Mouse (Mus musculus) natural killer cell, adult 2 months (primary cell): ENCODE measurements around the gene Ndufs2.

Experiments
- DNase-seq, 2 experiments: peaks; one replicate each; pipeline ENCODE4 v3.0.0; 2022; ENCODE audit warnings: low spot score in 2 of 2

Ndufs2 gene

GRCm38 (mm10) chr1:171250680-171251593, at the start of gene Ndufs2:
TSS of gene Ndufs2 (minus strand) at chr1:171251388.
- no peak for DNase-seq

GRCm38 (mm10) chr1:171298226-171298625, 47.0 kb upstream of the Ndufs2 start:
- no peak for DNase-seq

- DNase-seq = no peak
Measured at GRCm38 (mm10) chr1:171295063-171295402, 43.8 kb upstream of the Ndufs2 start.

- peak; percentile 81 to 84 for DNase-seq
Measured at GRCm38 (mm10) chr1:171294298-171295062, 43.3 kb upstream of the Ndufs2 start, which contains the start of gene Ufc1. TSS of gene Ufc1 (minus strand) at chr1:171295024.

- no peak for DNase-seq
Measured at GRCm38 (mm10) chr1:171293906-171294297, 42.7 kb upstream of the Ndufs2 start.

GRCm38 (mm10) chr1:171293351-171293750, 42.2 kb upstream of the Ndufs2 start:
- no peak for DNase-seq

- no peak for DNase-seq
Measured at GRCm38 (mm10) chr1:171288328-171288727, 37.1 kb upstream of the Ndufs2 start.

- DNase-seq = peak; percentile 88 to 90
Measured at GRCm38 (mm10) chr1:171287136-171288081, 36.2 kb upstream of the Ndufs2 start, which contains the start of gene Usp21. TSS of gene Usp21 (minus strand) at chr1:171287991.

- DNase-seq = no peak
Measured at GRCm38 (mm10) chr1:171286517-171286916, 35.3 kb upstream of the Ndufs2 start.

- no peak for DNase-seq
Measured at GRCm38 (mm10) chr1:171285096-171285892, 34.1 kb upstream of the Ndufs2 start.

GRCm38 (mm10) chr1:171284491-171284890, 33.3 kb upstream of the Ndufs2 start:
- DNase-seq = no peak

- no peak for DNase-seq
Measured at GRCm38 (mm10) chr1:171283188-171284160, 32.3 kb upstream of the Ndufs2 start.

- no peak for DNase-seq
Measured at GRCm38 (mm10) chr1:171282086-171282805, 31.1 kb upstream of the Ndufs2 start.

GRCm38 (mm10) chr1:171281528-171281923, 30.3 kb upstream of the Ndufs2 start:
- DNase-seq = peak in 1 of 2 experiments; percentile 72

GRCm38 (mm10) chr1:171280916-171281527, 29.8 kb upstream of the Ndufs2 start, which contains the start of gene Ppox:
TSS of gene Ppox (minus strand) at chr1:171281186.
- DNase-seq = peak; percentile 91 to 92

GRCm38 (mm10) chr1:171280250-171280915, 29.2 kb upstream of the Ndufs2 start:
- no peak for DNase-seq

GRCm38 (mm10) chr1:171279721-171280120, 28.5 kb upstream of the Ndufs2 start:
- DNase-seq = no peak
